ENCODE assay signal across 45 mouse cellular contexts in the genomic region with DNA sequence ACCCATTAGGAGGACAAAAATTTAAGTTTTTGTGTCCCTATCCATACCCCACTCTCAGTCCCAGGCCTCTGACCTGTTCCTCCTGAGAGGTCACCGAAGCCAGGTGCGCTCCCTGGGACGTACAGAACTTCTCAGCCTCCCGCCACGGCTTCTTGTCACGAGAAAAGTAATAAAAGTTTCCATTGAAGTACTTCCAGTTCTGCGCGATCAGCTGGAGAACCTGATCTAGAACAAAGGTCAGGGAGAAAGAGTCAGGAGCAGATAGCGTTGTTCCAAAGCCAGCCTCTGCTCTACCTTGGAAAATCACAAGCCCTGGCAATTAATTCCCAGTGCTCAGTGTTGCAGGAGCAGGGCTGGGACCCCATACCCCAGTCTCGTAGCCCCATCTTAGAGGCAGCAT. TPM values are rescaled to one million over a fixed set of nuclear protein-coding genes. Genes with fewer than 3 reads are reported as not detected.
"Had no signal": no experiment of that assay in that cellular context is flagged by ENCODE, and none has a peak within 500 bp of the region (broad histone marks: within the 10 kb centered on the region; RNA-seq: fewer than 3 reads in every experiment).

No protein-coding gene starts in this region.

- H3K36me3 ChIP-seq: limb, embryonic 10.5 days; limb, embryonic 12.5 days; limb, embryonic 13.5 days; limb, embryonic 15.5 days; liver, embryonic 12.5 days; liver, embryonic 13.5 days; liver, embryonic 15.5 days; lung, embryonic 15.5 days; midbrain, embryonic 10.5 days; midbrain, embryonic 12.5 days; midbrain, embryonic 13.5 days; midbrain, embryonic 15.5 days; neural tube, embryonic 12.5 days had no signal

- H3K4me3 ChIP-seq: limb, embryonic 10.5 days; limb, embryonic 12.5 days; limb, embryonic 13.5 days; limb, embryonic 15.5 days; liver, embryonic 12.5 days; liver, embryonic 13.5 days; liver, embryonic 15.5 days; lung, embryonic 15.5 days; megakaryocyte, embryonic 14.5 days; midbrain, embryonic 10.5 days; midbrain, embryonic 12.5 days; midbrain, embryonic 13.5 days; midbrain, embryonic 15.5 days; myocyte; neural tube, embryonic 12.5 days had no signal

- H3K9me3 ChIP-seq: limb, embryonic 10.5 days; limb, embryonic 12.5 days; limb, embryonic 13.5 days; limb, embryonic 15.5 days; liver, embryonic 12.5 days; liver, embryonic 13.5 days; liver, embryonic 15.5 days; lung, embryonic 15.5 days; midbrain, embryonic 10.5 days; midbrain, embryonic 12.5 days; midbrain, embryonic 13.5 days; midbrain, embryonic 15.5 days; neural tube, embryonic 12.5 days had no signal

- H3K4me1 ChIP-seq: limb, embryonic 10.5 days; limb, embryonic 12.5 days; limb, embryonic 13.5 days; limb, embryonic 15.5 days; liver, embryonic 12.5 days; liver, embryonic 13.5 days; liver, embryonic 15.5 days; lung, embryonic 15.5 days; megakaryocyte, embryonic 14.5 days; midbrain, embryonic 10.5 days; midbrain, embryonic 12.5 days; midbrain, embryonic 13.5 days; midbrain, embryonic 15.5 days; neural tube, embryonic 12.5 days had no signal

- H3K27ac ChIP-seq: limb, embryonic 10.5 days; limb, embryonic 12.5 days; limb, embryonic 13.5 days; limb, embryonic 15.5 days; liver, embryonic 12.5 days; liver, embryonic 13.5 days; liver, embryonic 14.5 days; liver, embryonic 15.5 days; lung, embryonic 15.5 days; macrophage; midbrain, embryonic 10.5 days; midbrain, embryonic 12.5 days; midbrain, embryonic 13.5 days; midbrain, embryonic 15.5 days; neural tube, embryonic 12.5 days had no signal

- H3K4me2 ChIP-seq: limb, embryonic 12.5 days; limb, embryonic 13.5 days; limb, embryonic 15.5 days; liver, embryonic 12.5 days; liver, embryonic 13.5 days; liver, embryonic 15.5 days; lung, embryonic 14.5 days; lung, embryonic 15.5 days; midbrain, embryonic 11.5 days; midbrain, embryonic 12.5 days; midbrain, embryonic 13.5 days; midbrain, embryonic 15.5 days; neural tube, embryonic 12.5 days had no signal

- H3K9ac ChIP-seq: limb, embryonic 12.5 days; limb, embryonic 13.5 days; limb, embryonic 15.5 days; liver, embryonic 12.5 days; liver, embryonic 13.5 days; liver, embryonic 14.5 days; liver, embryonic 15.5 days; liver, postnatal 0 days; lung, embryonic 14.5 days; lung, embryonic 15.5 days; midbrain, embryonic 12.5 days; midbrain, embryonic 13.5 days; midbrain, embryonic 15.5 days; neural tube, embryonic 12.5 days had no signal

- DNase-seq: left cerebral cortex, postnatal 4 days; liver; liver, embryonic 13.5 days; liver, postnatal 0 days; lung, adult 18-20 months; lung, adult 2 months; lung, embryonic 14.5 days; lung, postnatal 10 days; lung, postnatal 14 days; lung, postnatal 36 days; lung, postnatal 4 days; midbrain, embryonic 14.5 days had no signal

- ATAC-seq: liver, embryonic 12.5 days; liver, postnatal 0 days; lung, postnatal 0 days; midbrain, embryonic 13.5 days; midbrain, embryonic 15.5 days; midbrain, embryonic 16.5 days had no signal

- H3K27me3 ChIP-seq: liver, embryonic 12.5 days; liver, embryonic 13.5 days; liver, embryonic 15.5 days; lung, embryonic 15.5 days; midbrain, embryonic 12.5 days; midbrain, embryonic 13.5 days; midbrain, embryonic 15.5 days; neural tube, embryonic 12.5 days had no signal

RNA-seq across cellular contexts. Expression of a gene that starts 9.3 kb away (rescaled TPM):
- total RNA-seq: left cerebral cortex, adult 8-10 months; left cerebral cortex, postnatal 14 days; left cerebral cortex, postnatal 25 days; left cerebral cortex, postnatal 36 days; megakaryocyte progenitor cell, adult 5-6 weeks; megakaryocyte, adult 5-6 weeks; megakaryocyte-erythroid progenitor cell, adult 5-6 weeks; midbrain, postnatal 0 days; monocyte, adult 5-6 weeks had no signal
- polyA plus RNA-seq: limb, embryonic 10.5 days; limb, embryonic 11.5 days; limb, embryonic 12.5 days; limb, embryonic 13.5 days; limb, embryonic 14.5 days; limb, embryonic 15.5 days; lung, adult 2 months; lung, embryonic 14.5 days; lung, embryonic 15.5 days; lung, postnatal 0 days; macrophage; midbrain, embryonic 10.5 days; midbrain, embryonic 11.5 days; midbrain, embryonic 12.5 days; midbrain, embryonic 13.5 days; midbrain, embryonic 15.5 days; midbrain, embryonic 16.5 days; myocyte; neural tube, embryonic 11.5 days; neural tube, embryonic 12.5 days had no signal

RNA-seq across cellular contexts. Expression of a gene that starts 30.9 kb away (rescaled TPM):
- total RNA-seq: left cerebral cortex, postnatal 10 days; left cerebral cortex, postnatal 14 days; left cerebral cortex, postnatal 25 days; left cerebral cortex, postnatal 36 days; left cerebral cortex, postnatal 4 days; megakaryocyte progenitor cell, adult 5-6 weeks; megakaryocyte, adult 5-6 weeks; megakaryocyte-erythroid progenitor cell, adult 5-6 weeks; monocyte, adult 5-6 weeks had no signal
- polyA plus RNA-seq: limb, embryonic 10.5 days; limb, embryonic 11.5 days; limb, embryonic 12.5 days; limb, embryonic 13.5 days; limb, embryonic 14.5 days; limb, embryonic 15.5 days; lung, embryonic 14.5 days; lung, embryonic 15.5 days; lung, embryonic 16.5 days; lung, postnatal 0 days; macrophage; midbrain, embryonic 10.5 days; midbrain, embryonic 11.5 days; midbrain, embryonic 12.5 days; midbrain, embryonic 13.5 days; midbrain, embryonic 14.5 days; midbrain, embryonic 15.5 days; midbrain, embryonic 16.5 days; midbrain, postnatal 0 days; myocyte; neural tube, embryonic 11.5 days; neural tube, embryonic 12.5 days had no signal
